Comparison of ENCODE assay signal across 15 mouse cellular contexts in the genomic region with DNA sequence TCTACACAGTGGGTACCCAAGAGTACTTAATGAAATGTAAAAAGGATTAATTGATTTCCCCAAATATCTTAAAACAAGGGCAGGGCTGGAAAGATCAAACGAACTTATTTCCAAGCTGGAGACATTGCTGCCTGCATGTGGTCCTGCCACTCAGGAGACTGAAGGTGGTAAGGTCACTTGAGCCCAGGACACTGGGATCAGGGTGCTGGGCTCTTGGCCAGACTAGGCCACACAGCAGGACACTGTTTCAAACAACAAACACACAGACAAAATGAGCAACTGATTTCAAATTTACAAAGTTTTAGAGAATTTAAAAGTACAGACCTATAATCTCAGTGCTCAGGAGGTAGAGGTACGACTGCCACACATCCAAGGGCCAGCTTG. TPM values are rescaled to one million over a fixed set of nuclear protein-coding genes. Genes with fewer than 3 reads are reported as not detected.
DNase-seq lines count a peak whose midpoint lies in the region; ATAC-seq and TF ChIP-seq lines count a peak whose summit lies in the region.
"Had no signal": no experiment of that assay in that cellular context is flagged by ENCODE, and none has a peak within 500 bp of the region (broad histone marks: within the 10 kb centered on the region; RNA-seq: fewer than 3 reads in every experiment).

No protein-coding gene starts in this region.

- 70% methylated on average over 2 of the region's 2 CpGs for WGBS in hindbrain, embryonic 15.5 days
- WGBS in hindbrain, embryonic 10.5 days = 67% methylated on average over 2 of the region's 2 CpGs
- 69% methylated on average over 2 of the region's 2 CpGs for WGBS in liver, postnatal 0 days (ENCODE audit: insufficient replicate concordance)
- WGBS in liver, embryonic 11.5 days = 71% methylated on average over 2 of the region's 2 CpGs

- DNase-seq in gastrocnemius, adult 2 months = peak; percentile 84
- no peak for DNase-seq in gastrocnemius, postnatal 10 days
- no peak for DNase-seq in hindbrain, embryonic 10.5 days (ENCODE audit: low spot score)
- no peak for DNase-seq in liver, postnatal 0 days
- no peak for DNase-seq in liver, embryonic 11.5 days (ENCODE audit: low spot score)
- DNase-seq in neural tube, embryonic 10.5 days (ENCODE audit: extremely low spot score, low spot score) = no peak
- DNase-seq: adrenal gland, postnatal 10 days; cerebellum, postnatal 14 days; right cerebral cortex, adult 18-20 months; thymus, adult 18-20 months had no signal

- no peak for TF ChIP-seq EP300 in liver, postnatal 0 days (IDR thresholded peaks at IDR 0.05; ENCODE audit: low read depth)

- no peak for ATAC-seq in hindbrain, embryonic 15.5 days (ENCODE audit: low FRiP score, low read depth)
- ATAC-seq in liver, postnatal 0 days = no peak
- ATAC-seq in liver, embryonic 11.5 days (replicated peaks; ENCODE audit: low FRiP score) = no peak

- no peak overlapping the region for H3K4me2 ChIP-seq in hindbrain, embryonic 15.5 days
- H3K4me2 ChIP-seq in liver, postnatal 0 days (ENCODE audit: low read depth, low read length) = no peak overlapping the region
- no peak overlapping the region for H3K4me2 ChIP-seq in liver, embryonic 11.5 days
- peak overlapping the region; percentile 63 for H3K4me2 ChIP-seq in myocyte (ENCODE audit: low read depth)
- H3K4me2 ChIP-seq: hindbrain, embryonic 12.5 days; limb, embryonic 13.5 days had no signal

- H3K27ac ChIP-seq in gastrocnemius, adult 2 months = peak overlapping the region; percentile 97
- 0 out of 2 replicates have a peak overlapping the region, but pooled peaks have one; percentile 4 for H3K27ac ChIP-seq in hindbrain, embryonic 15.5 days (replicated peaks)
- H3K27ac ChIP-seq in hindbrain, embryonic 10.5 days = no peak overlapping the region
- H3K27ac ChIP-seq in liver, postnatal 0 days (ENCODE audit: low read depth) = peak overlapping the region; percentile 58
- no peak overlapping the region for H3K27ac ChIP-seq in liver, embryonic 11.5 days (ENCODE audit: low read depth, low read length)
- H3K27ac ChIP-seq: hindbrain, embryonic 12.5 days; limb, embryonic 13.5 days; midbrain, embryonic 10.5 days had no signal

- H3K4me3 ChIP-seq in gastrocnemius, adult 2 months = peak overlapping the region; percentile 34; the same call in 1 of the 2 replicates
- H3K4me3 ChIP-seq in hindbrain, embryonic 15.5 days = no peak overlapping the region
- no peak overlapping the region for H3K4me3 ChIP-seq in hindbrain, embryonic 10.5 days
- no peak overlapping the region for H3K4me3 ChIP-seq in liver, postnatal 0 days (ENCODE audit: low read depth, low read length)
- H3K4me3 ChIP-seq in liver, embryonic 11.5 days (ENCODE audit: low read depth, low read length) = no peak overlapping the region
- H3K4me3 ChIP-seq in myocyte = no peak overlapping the region
- H3K4me3 ChIP-seq: hindbrain, embryonic 12.5 days; limb, embryonic 13.5 days; midbrain, embryonic 10.5 days had no signal

- no peak overlapping the region for H3K9ac ChIP-seq in hindbrain, embryonic 15.5 days
- no peak overlapping the region for H3K9ac ChIP-seq in liver, postnatal 0 days (replicated peaks)
- H3K9ac ChIP-seq in liver, embryonic 11.5 days (ENCODE audit: low read depth, low read length) = no peak overlapping the region
- H3K9ac ChIP-seq: hindbrain, embryonic 12.5 days; limb, embryonic 13.5 days had no signal

- no peak overlapping the region for H3ac ChIP-seq in myocyte (ENCODE audit: control insufficient read depth, insufficient read length)

- H3K4me1 ChIP-seq in hindbrain, embryonic 15.5 days (replicated peaks) = peaks cover 52% of the 10 kb centered on the region
- H3K4me1 ChIP-seq in hindbrain, embryonic 10.5 days (replicated peaks) = peaks cover 36% of the 10 kb centered on the region
- peaks cover 27% of the 10 kb centered on the region for H3K4me1 ChIP-seq in liver, postnatal 0 days (ENCODE audit: insufficient read depth)
- H3K4me1 ChIP-seq in liver, embryonic 11.5 days (replicated peaks; ENCODE audit: control insufficient read depth, insufficient read depth, low read length) = peaks cover 29% of the 10 kb centered on the region

- H3K36me3 ChIP-seq in hindbrain, embryonic 15.5 days = peaks cover 6% of the 10 kb centered on the region; the same call in 1 of the 2 replicates
- peaks cover 58% of the 10 kb centered on the region for H3K36me3 ChIP-seq in hindbrain, embryonic 10.5 days
- H3K36me3 ChIP-seq in liver, postnatal 0 days (replicated peaks; ENCODE audit: insufficient read depth, low read length) = no peaks in the 10 kb centered on the region
- peaks cover 5% of the 10 kb centered on the region; the same call in 1 of the 2 replicates for H3K36me3 ChIP-seq in liver, embryonic 11.5 days (ENCODE audit: control insufficient read depth, insufficient read depth, low read length)
- H3K36me3 ChIP-seq in myocyte (ENCODE audit: control insufficient read depth, insufficient read depth) = peaks cover 8% of the 10 kb centered on the region

- H3K9me3 ChIP-seq in hindbrain, embryonic 15.5 days = no peaks in the 10 kb centered on the region
- no peaks in the 10 kb centered on the region for H3K9me3 ChIP-seq in hindbrain, embryonic 10.5 days
- no peaks in the 10 kb centered on the region for H3K9me3 ChIP-seq in liver, postnatal 0 days (ENCODE audit: low read length)
- H3K9me3 ChIP-seq in liver, embryonic 11.5 days (ENCODE audit: control insufficient read depth, low read length) = no peaks in the 10 kb centered on the region
- H3K9me3 ChIP-seq: hindbrain, embryonic 12.5 days; limb, embryonic 13.5 days; midbrain, embryonic 10.5 days had no signal

- no peak for TF ChIP-seq POLR2A in myocyte (IDR thresholded peaks at IDR 0.05; ENCODE audit: insufficient read length, low read depth)

- no peaks in the 10 kb centered on the region for H3K27me3 ChIP-seq in hindbrain, embryonic 15.5 days
- no peaks in the 10 kb centered on the region for H3K27me3 ChIP-seq in hindbrain, embryonic 10.5 days (ENCODE audit: insufficient read depth, poor library complexity, severe bottlenecking)
- H3K27me3 ChIP-seq in liver, postnatal 0 days (ENCODE audit: insufficient read depth, low read length) = no peaks in the 10 kb centered on the region
- no peaks in the 10 kb centered on the region for H3K27me3 ChIP-seq in liver, embryonic 11.5 days (replicated peaks; ENCODE audit: control insufficient read depth, insufficient read depth, low read length)
- H3K27me3 ChIP-seq in myocyte (ENCODE audit: control insufficient read depth, insufficient read depth, insufficient read length) = no peaks in the 10 kb centered on the region
- H3K27me3 ChIP-seq: hindbrain, embryonic 12.5 days; limb, embryonic 13.5 days had no signal

- intact Hi-C loops in gastrocnemius, adult 2 months (cut with DNase I) = no loop called here

- H3K79me2 ChIP-seq in myocyte (ENCODE audit: control insufficient read depth, insufficient read depth) = peaks cover 43% of the 10 kb centered on the region

- TF ChIP-seq CTCF in gastrocnemius, adult 2 months (IDR thresholded peaks at IDR 0.05) = no peak
- no peak for TF ChIP-seq CTCF in liver, postnatal 0 days (IDR thresholded peaks at IDR 0.05; ENCODE audit: low read depth)

TF ChIP-seq in myocyte, 11 proteins besides CTCF, POLR2A, EP300 and RAD21:
- TF ChIP-seq CEBPB (IDR thresholded peaks at IDR 0.05; ENCODE audit: insufficient read depth, poor library complexity, severe bottlenecking) (no peak), E2F4 (IDR thresholded peaks at IDR 0.05; ENCODE audit: insufficient read depth) (no peak), MYOG (IDR thresholded peaks at IDR 0.05; ENCODE audit: control insufficient read depth in 1 of 3, insufficient read depth in 1 of 3, insufficient read length in 2 of 3, low read depth in 2 of 3) (no peak), REST (IDR thresholded peaks at IDR 0.05; ENCODE audit: insufficient read depth, insufficient read length) (no peak), TCF3 (IDR thresholded peaks at IDR 0.05; ENCODE audit: insufficient read length, low read depth) (peak; percentile 34), TCF12 (IDR thresholded peaks at IDR 0.05; ENCODE audit: insufficient read depth, poor library complexity, severe bottlenecking) (no peak), MYOD1 (IDR thresholded peaks at IDR 0.05; ENCODE audit: control insufficient read depth in 1 of 3, insufficient read length in 2 of 3, low read depth in 2 of 3) (peak; percentile 80 to 97 (median 93)), USF1 (IDR thresholded peaks at IDR 0.05; ENCODE audit: low read depth) (no peak), SRF (IDR thresholded peaks at IDR 0.05; ENCODE audit: control insufficient read depth, insufficient read length, low read depth) (no peak), MAX (IDR thresholded peaks at IDR 0.05; ENCODE audit: low read depth) (no peak), POLR2AphosphoS2 (IDR thresholded peaks at IDR 0.05; ENCODE audit: insufficient read length, low read depth) (no peak)

RNA-seq across cellular contexts. Expression of a gene that starts 23.5 kb away (rescaled TPM):
- 10 to 100 TPM; 26.4 to 28.4 TPM for total RNA-seq in gastrocnemius, adult 2 months (2021)
- 10 to 100 TPM; 33.1 to 45.6 TPM for total RNA-seq in gastrocnemius, postnatal 10 days (2021)
- 146 and 152 TPM in 2 replicates for polyA plus RNA-seq in hindbrain, embryonic 15.5 days (2015; fragmentation: Nextera tagmentation; extraction: Ambion mirVana)
- 92.9 and 96.0 TPM in 2 replicates for polyA plus RNA-seq in hindbrain, embryonic 10.5 days (2016; fragmentation: Nextera tagmentation; extraction: Ambion mirVana)
- 27.5 and 28.5 TPM in 2 replicates for polyA plus RNA-seq in liver, postnatal 0 days (2015; fragmentation: Nextera tagmentation; extraction: Ambion mirVana)
- 57.7 and 59.5 TPM in 2 replicates for polyA plus RNA-seq in liver, embryonic 11.5 days (2014; fragmentation: Nextera tagmentation; extraction: Ambion mirVana)
- 9.0 TPM for polyA plus RNA-seq in myocyte (2012; fragmentation: generic; extraction: Trizol)

Comparison
In these comparisons a context has a peak if more than half of its experiments do, and no peak if none do; other contexts are left out.
1. H3K27ac ChIP-seq: peak in gastrocnemius, adult 2 months (single experiment), hindbrain, embryonic 15.5 days (single experiment) and liver, postnatal 0 days (single experiment); none in hindbrain, embryonic 10.5 days (single experiment) and liver, embryonic 11.5 days (single experiment).